Mouse (Mus musculus) forebrain, embryonic 14.5 days (tissue): ENCODE data around the gene Ssr1. TPM values are rescaled to one million over a fixed set of nuclear protein-coding genes. Genes with fewer than 3 reads are reported as not detected.

Experiments used
- ATAC-seq: fragments of 200-750 bp; cut with Nextera tagmentation; 2 replicates; pipeline ENCODE4 v1.8.0; 2017; ENCODE audit warnings: mild to moderate bottlenecking, moderate library complexity
- DNase-seq: peaks from one replicate; pipeline ENCODE4 v3.0.0-alpha.2; 2015; ENCODE audit warnings: low spot score
- H3K27ac ChIP-seq: fragments of 300-500 bp; sonication (generic); 2 replicates; pipeline ENCODE4 v1.5.1; 2014; ENCODE audit warnings: low read depth, mild to moderate bottlenecking, control low read depth, low read length, moderate library complexity
- H3K27me3 ChIP-seq: fragments of 300-500 bp; sonication (generic); replicated peaks from 2 replicates; pipeline ENCODE4 v1.6.1; 2014; ENCODE audit warnings: low read length, control low read depth, mixed read lengths; ENCODE audit not compliant: control insufficient read depth, insufficient read depth
- H3K36me3 ChIP-seq: fragments of 300-500 bp; sonication (generic); 2 replicates; pipeline ENCODE4 v1.6.1; 2014; ENCODE audit warnings: low read length, control low read depth; ENCODE audit not compliant: control insufficient read depth, insufficient read depth
- H3K4me1 ChIP-seq: fragments of 300-500 bp; sonication (generic); 2 replicates; pipeline ENCODE4 v1.6.1; 2014; ENCODE audit warnings: antibody characterized with exemption, low read length, control low read depth; ENCODE audit not compliant: control insufficient read depth, insufficient read depth
- H3K4me2 ChIP-seq: fragments of 300-500 bp; sonication (generic); 2 replicates; pipeline ENCODE4 v1.6.1; 2014; ENCODE audit warnings: mild to moderate bottlenecking, control low read depth, low read length
- H3K4me3 ChIP-seq: fragments of 300-500 bp; sonication (generic); 2 replicates; pipeline ENCODE4 v1.5.1; 2014; ENCODE audit warnings: low read depth, low read length, control low read depth
- H3K9ac ChIP-seq: fragments of 300-500 bp; sonication (generic); 2 replicates; pipeline ENCODE4 v1.6.1; 2014; ENCODE audit warnings: mild to moderate bottlenecking, low read length, control low read depth, moderate library complexity
- H3K9me3 ChIP-seq: fragments of 300-500 bp; sonication (generic); replicated peaks from 2 replicates; pipeline ENCODE4 v1.6.1; 2016; ENCODE audit warnings: low read length, control low read depth, mixed read lengths; ENCODE audit not compliant: control insufficient read depth
- WGBS: fragments of 180-500 bp; shearing (Covaris S2); extraction: QIAGEN DNeasy Blood & Tissue Kit; methylation state at CpG from one replicate; pipeline ENCODE4 v1.1.7; 2014; 5-methylcytosine and 5-hydroxymethylcytosine counted together
- polyA plus RNA-seq: library from polyadenylated mRNA; unstranded; fragments of >200 nt; fragmentation: Nextera tagmentation; extraction: Ambion mirVana; gene quantifications from 2 replicates; pipeline ENCODE4 v1.2.1, GENCODE M21; 2014

Ssr1 gene
- polyA plus RNA-seq, 1 experiment from 2014 or later = 64.9 TPM

DNA sequence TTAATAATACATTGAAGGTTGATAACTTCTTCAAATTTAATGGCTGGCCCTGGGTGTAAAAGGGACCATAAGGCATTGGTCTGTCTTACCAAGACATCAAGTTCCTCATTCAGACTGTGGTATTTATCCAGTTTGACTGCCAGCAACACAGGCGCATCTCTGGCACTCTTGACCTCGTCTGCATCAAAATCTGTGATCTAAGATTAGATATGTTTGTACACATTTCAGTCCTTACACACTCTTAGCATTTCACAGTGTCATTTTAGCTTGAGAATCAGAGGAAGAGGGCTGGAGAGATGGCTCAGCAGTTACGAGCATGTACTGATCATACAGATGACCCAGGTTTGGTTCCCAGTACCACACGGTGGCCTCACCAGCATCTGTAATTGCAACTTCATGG is 21.6 kb upstream of the Ssr1 start:
- no peaks in the 10 kb centered on the region for H3K36me3 ChIP-seq
- H3K4me1 ChIP-seq = no peaks in the 10 kb centered on the region
- ATAC-seq (no peak), DNase-seq (no peak)
- no peak overlapping the region for H3K27ac ChIP-seq
- no peaks in the 10 kb centered on the region for H3K9me3 ChIP-seq
- 88% methylated on average over 4 of the region's 4 CpGs for WGBS
- no peak overlapping the region for H3K4me3 ChIP-seq
- H3K4me2 ChIP-seq = no peak overlapping the region
- no peaks in the 10 kb centered on the region for H3K27me3 ChIP-seq
- H3K9ac ChIP-seq = no peak overlapping the region

DNA sequence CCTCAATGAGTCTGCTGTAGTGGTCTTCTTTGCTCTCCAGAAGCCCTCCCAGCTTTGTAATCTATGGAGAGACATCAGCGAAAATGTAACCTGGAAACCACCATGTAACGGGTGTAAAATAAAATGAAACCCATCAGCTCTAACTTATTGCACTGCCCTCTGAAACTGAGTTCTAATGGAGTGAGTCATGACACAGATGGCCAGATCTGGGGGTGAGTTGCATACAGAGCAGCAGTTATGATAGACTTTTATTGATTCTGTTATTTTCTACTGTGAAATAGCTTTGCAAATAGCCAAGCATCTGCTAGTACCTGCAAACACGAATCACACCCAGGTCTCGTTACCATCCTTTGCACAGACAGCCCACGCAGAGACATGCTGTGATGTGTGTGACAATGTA is 18.4 kb upstream of the Ssr1 start:
- Histone ChIP-seq H3K4me1 (no peaks in the 10 kb centered on the region), H3K4me2 (no peak overlapping the region), H3K27me3 (no peaks in the 10 kb centered on the region), H3K36me3 (no peaks in the 10 kb centered on the region), H3K4me3 (no peak overlapping the region), H3K9me3 (no peaks in the 10 kb centered on the region), H3K9ac (no peak overlapping the region), H3K27ac (no peak overlapping the region)
- DNase-seq = no peak
- ATAC-seq = no peak
- WGBS = 87% methylated on average over 5 of the region's 5 CpGs

DNA sequence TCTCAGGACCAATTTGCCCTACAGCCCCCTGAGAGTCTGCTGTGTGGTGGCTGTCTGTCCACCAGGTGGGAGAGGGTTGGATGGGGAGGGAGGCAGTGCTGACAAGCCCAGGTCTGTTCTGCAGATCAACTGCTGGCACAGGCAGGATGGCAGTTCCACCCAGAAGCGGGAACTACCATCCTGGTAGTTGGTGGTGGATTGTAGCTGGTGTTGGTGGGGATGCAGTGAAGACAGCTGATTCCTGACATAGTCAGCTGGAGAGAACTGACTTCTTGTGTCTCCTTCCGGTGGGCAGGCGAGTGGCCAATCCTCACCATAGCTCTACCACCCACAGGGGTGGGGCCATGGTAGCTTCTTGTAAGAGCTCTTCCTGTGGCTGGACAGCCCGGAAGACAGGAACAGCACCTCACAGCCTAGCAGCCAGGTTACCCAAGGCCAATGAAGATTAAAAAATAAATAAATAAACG is 16.5 kb upstream of the Ssr1 start:
- no peak for ATAC-seq
- Histone ChIP-seq H3K4me3 (no peak overlapping the region), H3K9ac (no peak overlapping the region), H3K27me3 (no peaks in the 10 kb centered on the region), H3K4me1 (no peaks in the 10 kb centered on the region), H3K36me3 (no peaks in the 10 kb centered on the region), H3K4me2 (no peak overlapping the region), H3K27ac (no peak overlapping the region), H3K9me3 (no peaks in the 10 kb centered on the region)
- no peak for DNase-seq
- 83% methylated on average over 5 of the region's 5 CpGs for WGBS

GRCm38 (mm10) chr13:38009721-38010408 is 15.8 kb upstream of the Ssr1 start:
- no peak for DNase-seq
- Histone ChIP-seq H3K9me3 (no peaks in the 10 kb centered on the region), H3K4me3 (no peak overlapping the region), H3K4me1 (no peaks in the 10 kb centered on the region), H3K27me3 (no peaks in the 10 kb centered on the region), H3K36me3 (no peaks in the 10 kb centered on the region), H3K27ac (no peak overlapping the region), H3K4me2 (no peak overlapping the region), H3K9ac (no peak overlapping the region)
- WGBS = 86% methylated on average over 5 of the region's 5 CpGs
- ATAC-seq = no peak

DNA sequence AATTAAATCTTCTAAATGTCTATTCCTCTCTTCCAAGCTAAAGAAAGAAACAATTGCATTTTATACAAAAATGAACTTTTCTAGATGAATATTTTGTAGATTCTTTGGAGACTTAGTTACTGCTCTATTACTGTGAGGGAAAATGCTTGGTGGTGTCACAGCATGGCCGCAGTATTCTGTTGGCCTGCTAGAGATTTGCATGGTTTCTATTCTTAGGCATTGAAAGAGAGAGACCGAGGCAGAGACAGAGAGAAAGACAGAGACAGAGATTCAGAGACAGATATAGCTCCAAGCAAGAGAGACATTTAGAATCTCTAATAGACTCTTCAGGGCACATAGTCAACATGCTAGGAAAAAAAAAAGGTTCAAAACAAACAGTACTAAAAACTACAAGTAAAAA is 14.0 kb upstream of the Ssr1 start:
- H3K36me3 ChIP-seq = no peaks in the 10 kb centered on the region
- H3K4me3 ChIP-seq = no peak overlapping the region
- no peaks in the 10 kb centered on the region for H3K27me3 ChIP-seq
- 87% methylated on average over 2 of the region's 2 CpGs for WGBS
- no peak overlapping the region for H3K4me2 ChIP-seq
- no peak overlapping the region for H3K27ac ChIP-seq
- ATAC-seq = no peak
- no peak for DNase-seq
- no peak overlapping the region for H3K9ac ChIP-seq
- no peaks in the 10 kb centered on the region for H3K9me3 ChIP-seq
- H3K4me1 ChIP-seq = no peaks in the 10 kb centered on the region

- Histone ChIP-seq H3K27me3 (0 out of 2 replicates have a peak, but pooled peaks cover 3% of the 10 kb centered on the region), H3K4me3 (no peak overlapping the region), H3K4me2 (no peak overlapping the region), H3K27ac (no peak overlapping the region), H3K36me3 (no peaks in the 10 kb centered on the region), H3K9me3 (no peaks in the 10 kb centered on the region), H3K4me1 (no peaks in the 10 kb centered on the region), H3K9ac (no peak overlapping the region)
- 61% methylated on average over 1 of the region's 1 CpGs for WGBS
- DNase-seq (no peak), ATAC-seq (no peak)
These were observed 8.4 kb upstream of the Ssr1 start for GRCm38 (mm10) chr13:38002461-38002860.

DNA sequence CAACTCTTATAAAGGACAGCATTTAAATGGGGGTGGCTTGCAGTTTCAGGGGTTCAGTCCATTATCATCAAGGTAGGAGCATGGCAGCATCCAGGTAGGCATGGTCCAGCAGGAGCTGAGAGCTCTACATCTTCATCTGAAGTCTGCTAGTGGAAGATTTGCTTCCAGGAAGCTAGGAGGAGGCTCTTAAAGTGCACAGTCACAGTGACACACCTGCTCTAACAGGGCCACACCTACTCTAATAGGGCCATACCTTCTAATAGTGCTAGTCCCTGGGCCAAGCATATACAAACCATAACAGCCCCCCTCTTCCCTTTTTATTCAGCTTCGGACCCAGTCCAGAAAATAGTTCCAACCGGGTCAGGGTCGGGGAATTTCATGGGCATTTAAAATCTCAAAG is 5.7 kb upstream of the Ssr1 start:
- no peak overlapping the region for H3K27ac ChIP-seq
- H3K36me3 ChIP-seq = no peaks in the 10 kb centered on the region
- H3K4me2 ChIP-seq = no peak overlapping the region
- 81% methylated on average over 3 of the region's 3 CpGs for WGBS
- 0 out of 2 replicates have a peak, but pooled peaks cover 3% of the 10 kb centered on the region for H3K27me3 ChIP-seq
- ATAC-seq = no peak
- no peak overlapping the region for H3K4me3 ChIP-seq
- no peak overlapping the region for H3K9ac ChIP-seq
- H3K4me1 ChIP-seq = no peaks in the 10 kb centered on the region
- no peak for DNase-seq
- no peaks in the 10 kb centered on the region for H3K9me3 ChIP-seq

- ATAC-seq (peak; percentile 59), DNase-seq (no peak)
- Histone ChIP-seq H3K4me3 (peak overlapping the region; percentile 90), H3K36me3 (peaks cover 24% of the 10 kb centered on the region), H3K27me3 (no peaks in the 10 kb centered on the region), H3K27ac (0 out of 2 replicates have a peak overlapping the region, but pooled peaks have one; percentile 88), H3K9me3 (no peaks in the 10 kb centered on the region), H3K9ac (peak overlapping the region; percentile 94; the same call in 1 of the 2 replicates), H3K4me2 (peak overlapping the region; percentile 49), H3K4me1 (peaks cover 6% of the 10 kb centered on the region; the same call in 1 of the 2 replicates)
- WGBS = 22% methylated on average over 7 of the region's 7 CpGs
These were observed 360 bp upstream of the Ssr1 start for GRCm38 (mm10) chr13:37994405-37994749.

DNA sequence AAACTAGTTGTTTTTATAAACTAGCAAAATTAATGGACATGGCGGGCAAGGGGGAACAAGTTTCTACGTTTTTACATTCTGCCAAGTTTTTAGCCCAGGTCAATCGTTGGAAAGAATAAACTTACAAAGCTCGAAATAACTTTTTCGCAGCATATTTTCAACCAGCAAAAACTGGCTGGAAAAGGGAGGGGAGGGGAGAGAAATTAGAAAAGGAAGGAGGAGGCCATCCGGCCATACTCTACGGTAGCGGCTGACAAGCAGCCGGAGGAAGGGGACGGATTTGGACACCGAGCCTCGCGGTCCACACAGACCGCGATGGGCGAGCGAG is 677 bp downstream of the Ssr1 start:
- no peak for ATAC-seq

More for the DNA sequence above, 677 bp downstream of the Ssr1 start:
- no peaks in the 10 kb centered on the region for H3K9me3 ChIP-seq
- no peak for DNase-seq
- under 1% methylated on average over 17 of the region's 17 CpGs for WGBS
- no peaks in the 10 kb centered on the region for H3K27me3 ChIP-seq
- H3K9ac ChIP-seq = peak overlapping the region; percentile 94
- H3K36me3 ChIP-seq = peaks cover 33% of the 10 kb centered on the region
- peak overlapping the region; percentile 88 for H3K27ac ChIP-seq
- peak overlapping the region; percentile 75 for H3K4me2 ChIP-seq
- H3K4me1 ChIP-seq = peaks cover 6% of the 10 kb centered on the region; the same call in 1 of the 2 replicates
- peak overlapping the region; percentile 90 for H3K4me3 ChIP-seq
